Mouse (Mus musculus): ENCODE measurements around the gene Frmd4b.

The Frmd4b gene

DNA sequence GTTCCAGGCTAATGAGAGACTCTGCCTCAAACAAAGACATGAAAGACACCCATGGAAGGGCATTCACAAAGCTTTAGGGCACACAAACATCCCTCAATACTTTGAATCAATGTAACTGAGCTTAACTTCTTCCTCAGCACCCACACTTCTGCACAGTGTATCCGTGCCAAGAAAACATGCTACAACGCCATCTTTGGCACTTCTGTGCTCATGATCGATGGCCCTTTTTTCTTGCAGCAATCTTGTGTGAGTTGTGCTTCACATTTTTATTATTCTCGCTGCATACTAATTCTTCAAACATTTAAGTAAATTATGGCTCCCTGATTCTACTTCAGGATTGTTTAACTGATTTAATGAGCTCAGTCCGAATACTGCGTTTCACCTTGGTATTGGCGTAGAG, 61.7 kb downstream of the Frmd4b start:
- no peak for TF ChIP-seq GATA4 (IDR thresholded peaks at IDR 0.05; ENCODE audit: insufficient replicate concordance, low read length)

DNA sequence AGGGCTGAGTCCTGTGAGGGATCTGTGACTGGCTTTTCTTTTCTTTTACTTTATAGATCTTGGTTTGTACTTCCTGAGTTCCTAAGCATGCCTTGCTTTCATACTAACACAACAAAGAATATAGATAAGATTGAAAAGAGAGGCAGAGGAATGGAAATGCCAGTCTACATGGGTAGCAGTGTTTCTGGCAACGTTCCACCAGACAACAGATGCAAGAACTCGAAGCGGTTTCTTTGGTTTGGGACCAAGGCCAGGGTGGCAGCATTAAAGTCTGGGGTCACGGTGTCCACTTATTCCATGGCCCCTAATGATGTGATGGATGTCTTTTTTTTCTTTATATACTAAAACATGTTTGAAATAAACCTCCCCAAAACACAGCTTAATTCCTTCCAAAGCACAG, 63.9 kb downstream of the Frmd4b start:
- no peak for TF ChIP-seq GATA4 (IDR thresholded peaks at IDR 0.05; ENCODE audit: insufficient replicate concordance, low read length)

DNA sequence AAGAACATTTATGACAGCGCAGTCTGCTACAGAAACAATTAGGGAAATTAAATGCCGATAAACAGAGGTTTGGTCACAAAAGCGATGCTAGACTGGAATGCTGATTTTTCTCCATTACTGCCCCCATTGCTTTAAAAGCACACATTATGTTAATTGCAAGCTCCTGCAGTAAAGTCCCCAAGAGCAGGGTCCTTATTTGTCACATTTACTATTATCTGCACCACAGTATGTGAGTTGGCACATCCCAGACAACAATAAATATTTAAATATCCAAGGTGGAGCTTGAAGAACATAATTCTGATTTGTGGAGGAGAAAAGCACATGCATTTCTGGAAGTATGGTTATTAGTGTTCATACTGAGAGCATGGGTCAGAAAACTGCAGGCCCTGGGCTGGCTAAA, 64.8 kb downstream of the Frmd4b start:
- TF ChIP-seq GATA4 (IDR thresholded peaks at IDR 0.05; ENCODE audit: insufficient replicate concordance, low read length) = no peak

DNA sequence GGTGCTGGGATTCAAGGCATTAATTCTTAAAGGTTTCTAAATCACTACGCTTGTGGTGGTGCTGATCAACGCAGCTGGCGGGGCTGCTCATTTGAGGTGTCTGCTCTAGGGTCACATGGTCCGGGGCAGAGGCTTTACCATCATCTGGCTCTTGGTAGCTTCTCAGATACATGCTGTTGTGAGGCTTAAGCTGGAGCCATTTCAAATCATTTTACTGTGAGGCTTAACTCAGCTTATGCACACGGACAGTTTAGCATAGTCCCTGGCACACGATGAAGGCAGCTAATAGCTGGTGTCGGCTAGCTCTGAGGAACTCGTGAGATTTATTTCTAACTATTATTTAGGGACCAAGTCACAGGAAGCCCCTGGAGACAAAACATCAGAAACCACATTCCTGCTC, 65.5 kb downstream of the Frmd4b start:
- no peak for TF ChIP-seq GATA4 (IDR thresholded peaks at IDR 0.05; ENCODE audit: insufficient replicate concordance, low read length)

DNA sequence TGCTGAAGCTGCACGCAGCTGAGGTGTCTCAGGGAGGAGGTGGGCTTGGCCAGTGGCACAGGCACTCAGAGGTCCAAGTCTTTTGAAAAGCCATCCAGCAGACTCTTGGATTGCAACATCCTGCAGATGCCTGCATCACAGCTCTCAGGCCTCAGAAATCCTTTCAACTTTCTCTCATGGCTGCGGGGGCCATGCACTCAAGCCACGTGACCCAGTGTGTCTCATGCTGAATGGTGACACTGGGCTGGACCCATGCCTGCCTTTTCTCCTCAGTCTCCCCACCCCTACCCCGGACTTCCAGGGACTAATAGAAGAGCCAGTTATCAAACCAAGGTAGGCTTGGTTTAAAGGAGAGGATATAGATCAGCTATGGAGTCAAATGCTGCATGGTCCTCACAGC, 66.2 kb downstream of the Frmd4b start:
- no peak for TF ChIP-seq GATA4 (IDR thresholded peaks at IDR 0.05; ENCODE audit: insufficient replicate concordance, low read length)

DNA sequence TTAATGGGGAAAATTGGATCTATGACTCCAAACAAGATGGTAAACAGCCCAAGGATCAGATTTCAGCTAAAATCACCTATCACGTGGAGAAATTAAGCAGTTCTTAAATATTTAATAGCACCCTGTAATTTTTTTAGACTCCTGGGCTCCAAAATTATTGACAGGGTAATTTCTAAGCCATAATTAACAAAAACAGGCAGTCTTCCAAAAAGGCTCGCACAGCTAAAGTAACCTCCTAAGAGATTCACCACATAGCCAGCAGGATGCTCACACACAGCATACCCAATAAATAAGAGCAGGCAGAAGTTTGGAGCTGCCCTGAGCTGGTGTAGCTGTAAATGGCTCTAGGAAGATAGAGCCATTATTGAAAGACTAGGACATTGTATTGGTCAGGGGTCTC, 76.9 kb downstream of the Frmd4b start:
- no peak for TF ChIP-seq GATA4 (IDR thresholded peaks at IDR 0.05; ENCODE audit: insufficient replicate concordance, low read length)

DNA sequence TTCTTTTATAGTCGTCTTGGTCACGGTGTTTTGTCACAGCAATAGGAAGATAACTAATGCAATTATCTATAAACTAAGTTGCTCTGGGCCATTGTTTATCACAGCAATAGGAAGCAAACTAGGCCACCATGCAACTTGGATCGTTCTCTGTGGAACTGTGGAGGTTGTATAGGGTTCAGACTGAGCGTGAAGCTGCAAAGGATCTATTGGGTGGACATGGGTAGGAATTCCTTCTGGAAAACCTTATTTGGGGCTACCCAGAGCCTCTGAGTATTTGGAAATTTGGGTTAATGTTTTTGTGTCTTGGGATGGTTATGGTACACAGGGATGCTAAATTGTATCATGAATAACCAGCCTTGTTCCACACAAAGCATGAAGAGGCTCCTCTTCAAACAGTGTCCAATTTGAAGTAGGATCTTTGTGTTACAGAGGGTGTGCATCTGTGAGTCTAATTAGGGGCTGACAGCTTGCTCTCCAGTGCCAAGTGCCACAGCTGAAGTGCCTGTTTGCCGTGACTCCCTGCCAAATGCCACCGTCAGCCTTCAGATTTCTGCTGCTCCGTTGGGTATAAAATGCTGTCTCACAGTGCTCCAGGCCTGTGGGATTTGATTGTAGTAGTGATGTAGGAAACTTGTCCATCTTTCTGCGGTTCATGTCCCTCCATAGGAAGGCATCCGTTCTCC, 81.4 kb downstream of the Frmd4b start:
- TF ChIP-seq GATA4 (IDR thresholded peaks at IDR 0.05; ENCODE audit: insufficient replicate concordance, low read length) = no peak

DNA sequence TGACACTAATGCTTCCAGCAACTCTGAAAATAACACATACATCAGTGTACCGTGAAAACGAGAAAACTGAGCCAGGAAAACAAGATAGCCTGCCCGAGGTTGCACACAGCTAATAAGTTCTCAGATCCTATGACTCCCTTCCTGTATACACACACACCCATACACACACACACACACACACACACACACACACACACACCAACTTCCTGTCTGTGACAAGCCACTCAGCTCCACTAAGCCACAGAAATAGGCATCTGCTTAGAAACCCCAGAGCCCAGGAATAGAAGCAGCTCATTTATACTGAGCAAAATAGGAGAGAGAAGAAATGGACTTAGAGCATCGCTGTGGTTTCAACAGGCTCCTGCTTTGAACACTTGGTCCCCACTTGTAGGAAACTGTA, 86.3 kb downstream of the Frmd4b start:
- TF ChIP-seq GATA4 (IDR thresholded peaks at IDR 0.05; ENCODE audit: insufficient replicate concordance, low read length) = peak; percentile 32; the same call in 1 of the 2 replicates

DNA sequence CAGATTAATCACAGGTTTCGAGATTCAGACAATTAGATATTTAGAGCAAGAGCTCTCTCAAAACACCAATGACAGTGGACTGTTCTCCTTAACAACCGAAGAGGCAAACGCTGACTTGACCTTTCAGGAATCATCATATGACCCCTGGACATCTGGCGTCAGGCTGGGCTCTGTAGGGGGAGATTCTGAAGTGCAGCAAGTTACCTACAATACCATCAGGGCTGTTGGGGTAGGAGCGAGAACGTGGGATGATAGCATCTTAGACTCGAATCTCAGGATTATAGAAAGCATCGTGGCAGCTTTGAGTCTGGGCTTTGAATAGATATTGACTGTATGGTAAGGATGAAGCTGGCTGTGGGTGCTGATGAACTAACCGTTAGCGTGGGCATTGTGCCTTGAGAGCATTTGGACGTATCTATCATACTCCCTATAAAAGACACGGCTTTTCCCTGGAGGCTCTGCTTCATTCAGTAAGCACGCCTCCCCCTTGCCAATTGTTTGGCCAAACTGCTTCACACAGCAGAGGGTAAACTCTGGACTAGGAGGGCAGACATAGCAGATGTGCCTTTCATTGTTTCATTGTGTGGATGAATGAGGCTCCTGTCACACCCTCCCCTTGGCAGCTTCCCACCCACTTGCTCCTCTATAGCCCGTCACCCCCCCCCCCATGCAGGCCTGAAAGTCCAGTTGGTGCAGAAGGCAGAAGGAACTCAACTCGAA, 88.2 kb downstream of the Frmd4b start:
- no peak for TF ChIP-seq GATA4 (IDR thresholded peaks at IDR 0.05; ENCODE audit: insufficient replicate concordance, low read length)

DNA sequence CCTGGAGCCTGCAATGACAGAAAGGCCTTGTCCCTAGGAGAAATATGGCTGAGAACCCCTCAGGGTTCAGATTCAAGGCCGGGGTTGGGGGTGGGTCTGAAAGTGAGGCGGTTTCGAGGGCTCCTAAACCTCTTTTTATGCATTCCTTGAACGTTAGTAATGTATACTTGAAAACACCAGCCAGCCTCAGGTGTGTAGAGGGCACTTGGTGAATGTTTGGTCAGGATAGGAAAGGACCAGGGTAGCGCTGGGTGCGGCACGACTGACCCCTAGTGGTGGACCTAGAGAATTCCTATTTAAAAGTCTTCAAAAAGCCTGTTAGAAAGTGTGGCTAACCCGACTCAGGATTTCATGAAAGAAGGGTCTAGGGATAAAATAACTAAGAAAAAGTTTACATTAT, 91.2 kb downstream of the Frmd4b start:
- TF ChIP-seq GATA4 (IDR thresholded peaks at IDR 0.05; ENCODE audit: insufficient replicate concordance, low read length) = no peak

DNA sequence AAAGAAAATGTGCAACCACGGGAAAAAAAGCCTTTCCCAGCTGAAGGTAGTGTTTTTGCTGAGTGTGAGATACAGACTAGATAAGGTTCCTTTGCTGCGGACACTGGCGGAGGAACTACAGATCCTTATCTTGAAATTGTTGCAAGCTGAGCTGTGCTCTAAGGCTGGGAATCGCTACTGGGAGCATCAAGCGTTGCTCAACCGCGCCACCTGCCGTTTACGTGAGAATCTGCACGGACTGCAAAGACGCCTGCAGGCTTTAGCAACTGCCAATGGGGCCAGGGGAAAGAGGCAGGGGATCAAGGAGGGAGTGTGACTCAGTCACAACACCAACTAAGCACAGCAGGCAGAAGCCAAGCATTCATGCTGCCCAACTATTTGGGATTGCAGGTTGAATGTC, 94.2 kb downstream of the Frmd4b start:
- TF ChIP-seq GATA4 (IDR thresholded peaks at IDR 0.05; ENCODE audit: insufficient replicate concordance, low read length) = peak; percentile 99

DNA sequence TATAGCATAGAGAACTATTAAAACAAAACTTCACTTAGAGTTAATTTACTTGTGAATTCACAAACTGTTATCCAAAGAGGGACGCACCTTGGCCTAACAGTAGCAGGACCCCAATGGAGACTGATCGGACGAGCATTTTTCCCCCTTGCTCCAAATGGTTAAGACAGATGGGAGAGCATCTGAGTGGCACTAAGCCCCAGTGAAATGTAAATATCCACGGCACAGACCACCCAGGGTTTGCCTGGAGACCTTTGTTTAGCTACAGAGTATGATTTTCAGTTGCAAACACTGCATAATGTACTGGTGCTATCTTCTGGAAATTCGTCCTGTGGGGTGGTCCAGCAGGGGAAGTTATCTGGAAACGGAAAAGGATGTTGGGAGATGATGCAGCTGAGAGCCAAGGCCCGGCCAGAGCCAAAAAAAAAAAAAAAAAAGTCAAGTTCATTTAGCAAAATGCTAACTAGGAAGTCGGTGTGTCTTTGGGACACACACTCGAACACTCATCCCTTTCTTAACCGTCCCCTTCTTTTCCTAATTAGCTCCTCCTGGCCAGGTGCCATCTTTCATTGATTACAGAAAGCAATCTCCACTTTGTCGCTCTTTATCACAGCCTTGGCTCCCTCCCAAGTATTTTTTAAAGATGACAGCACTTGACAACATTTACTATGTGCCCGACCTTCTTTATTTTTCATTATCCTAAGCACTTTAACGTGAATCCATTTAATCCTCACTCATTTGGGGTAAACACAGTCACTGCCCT, 95.9 kb downstream of the Frmd4b start:
- peak; percentile 91 for TF ChIP-seq GATA4 (IDR thresholded peaks at IDR 0.05; ENCODE audit: insufficient replicate concordance, low read length)

DNA sequence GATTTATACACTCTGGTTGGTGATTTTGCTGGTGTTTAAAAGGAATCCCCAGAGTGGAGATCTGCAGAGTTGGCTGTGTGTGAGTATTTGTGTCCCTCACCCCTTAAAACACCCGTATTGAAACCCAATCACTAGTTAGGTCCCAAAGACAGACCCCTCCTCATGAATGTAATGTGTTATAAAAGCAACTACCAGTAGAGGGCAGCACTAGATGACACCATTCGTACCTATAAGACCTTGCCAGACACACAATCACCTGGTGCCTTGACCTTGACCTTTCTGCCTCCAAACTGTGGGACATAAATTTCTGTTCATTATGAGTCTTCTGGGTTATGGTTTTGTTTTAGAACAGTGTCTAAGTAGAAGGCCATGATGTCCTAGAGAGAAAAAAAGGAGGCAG, 96.8 kb downstream of the Frmd4b start:
- no peak for TF ChIP-seq GATA4 (IDR thresholded peaks at IDR 0.05; ENCODE audit: insufficient replicate concordance, low read length)

DNA sequence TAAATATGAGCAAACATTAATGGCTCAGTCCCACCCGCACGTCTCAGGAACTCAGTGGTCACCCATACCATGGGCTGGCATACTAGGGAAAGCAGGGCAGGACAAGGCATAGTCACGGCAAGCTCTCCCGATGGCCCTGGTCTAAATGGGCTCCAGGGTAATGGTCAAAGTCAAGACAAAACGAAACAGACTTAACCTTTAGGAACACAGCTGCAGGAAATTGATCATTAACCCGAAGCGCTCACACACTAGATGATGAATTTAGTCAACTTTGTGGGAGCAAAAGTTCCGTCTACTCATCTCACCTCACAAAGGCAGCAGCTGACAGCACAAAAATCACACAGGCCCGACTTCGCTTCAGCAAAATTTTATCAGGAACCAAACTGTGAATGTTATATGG, 97.8 kb downstream of the Frmd4b start:
- TF ChIP-seq GATA4 (IDR thresholded peaks at IDR 0.05; ENCODE audit: insufficient replicate concordance, low read length) = no peak

DNA sequence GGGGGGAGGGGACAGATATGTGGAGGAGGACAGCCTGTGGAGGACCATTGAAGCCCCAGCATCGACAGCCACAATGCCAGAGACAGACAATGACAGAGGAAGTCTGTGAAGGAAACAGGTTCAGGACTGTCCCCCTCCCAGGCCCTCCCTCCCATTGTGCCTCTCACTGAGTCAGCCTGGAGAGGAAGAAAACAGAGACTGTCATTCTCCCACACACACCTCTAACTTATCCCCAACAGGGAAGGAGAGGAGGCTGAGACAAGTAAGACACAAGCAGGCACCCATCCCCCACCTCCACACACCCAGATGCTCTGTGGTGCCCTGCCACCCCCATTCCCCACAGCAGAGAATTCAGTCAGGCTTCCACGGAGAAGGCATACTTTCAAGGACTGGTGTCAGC, 98.9 kb downstream of the Frmd4b start:
- TF ChIP-seq GATA4 (IDR thresholded peaks at IDR 0.05; ENCODE audit: insufficient replicate concordance, low read length) = no peak

DNA sequence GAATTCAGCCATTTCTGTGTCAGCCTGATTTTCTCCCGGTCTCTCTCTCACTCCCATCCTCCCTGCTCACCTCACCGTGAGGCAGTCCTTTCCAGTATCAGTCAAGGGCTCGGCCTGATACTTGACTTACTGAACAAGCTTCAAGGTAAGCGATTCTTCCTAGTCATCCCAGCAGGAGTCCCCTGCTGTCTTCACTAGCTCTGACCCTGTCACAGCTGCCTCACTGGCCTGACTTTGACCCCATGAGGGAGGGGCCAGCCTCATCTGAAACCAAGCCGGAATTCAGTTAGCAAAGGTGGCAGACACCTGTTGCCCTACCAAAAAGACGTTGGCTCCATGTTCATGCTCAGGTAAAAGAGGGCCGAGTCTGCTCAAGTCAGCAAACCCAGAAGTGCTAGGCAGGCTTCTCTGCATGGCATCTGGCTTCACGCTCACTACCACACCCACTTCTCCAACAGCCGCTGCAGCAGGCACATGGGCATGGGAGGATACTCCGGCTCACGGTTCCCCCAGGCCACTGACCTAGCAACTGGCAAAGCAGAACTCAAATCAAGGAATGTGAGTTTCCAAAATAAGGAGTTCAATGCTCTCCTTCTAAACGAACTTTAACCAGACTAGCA, 99.6 kb downstream of the Frmd4b start:
- TF ChIP-seq GATA4 (IDR thresholded peaks at IDR 0.05; ENCODE audit: insufficient replicate concordance, low read length) = no peak
